Mouse (Mus musculus) ES-Bruce4 (cell line): ENCODE results near the gene Onecut1. TPM values are rescaled to one million over a fixed set of nuclear protein-coding genes. Genes with fewer than 3 reads are reported as not detected.

Source experiments
- H3K27ac ChIP-seq: 2 replicates; pipeline ENCODE4 v1.5.1; 2012; ENCODE audit warnings: low read length, inconsistent platforms; ENCODE audit not compliant: insufficient read depth
- H3K27me3 ChIP-seq: 2 replicates; pipeline ENCODE4 v1.6.1; 2012; ENCODE audit warnings: mild to moderate bottlenecking, low read length, inconsistent platforms; ENCODE audit not compliant: control insufficient read depth, poor library complexity, insufficient read depth, severe bottlenecking
- H3K36me3 ChIP-seq: 2 replicates; pipeline ENCODE4 v1.6.1; 2012; ENCODE audit warnings: inconsistent platforms, mild to moderate bottlenecking, low read length, moderate library complexity; ENCODE audit not compliant: control insufficient read depth, poor library complexity, insufficient read depth, severe bottlenecking
- H3K4me1 ChIP-seq: one replicate; pipeline ENCODE4 v1.8.1; 2011; ENCODE audit warnings: low read length; ENCODE audit not compliant: control insufficient read depth, insufficient read depth
- H3K4me3 ChIP-seq: 2 replicates; pipeline ENCODE4 v1.5.1; 2011; ENCODE audit warnings: low read depth, mild to moderate bottlenecking, low read length
- H3K9ac ChIP-seq: 2 replicates; pipeline ENCODE4 v1.6.1; 2012; ENCODE audit warnings: low read depth, mild to moderate bottlenecking, inconsistent platforms; ENCODE audit not compliant: poor library complexity, severe bottlenecking
- H3K9me3 ChIP-seq: replicated peaks from 2 replicates; pipeline ENCODE4 v1.6.1; 2012; ENCODE audit warnings: mild to moderate bottlenecking, low read length, inconsistent platforms; ENCODE audit not compliant: control insufficient read depth, poor library complexity, insufficient read depth, severe bottlenecking
- CTCF ChIP-seq: IDR thresholded peaks from one replicate; pipeline ENCODE4 v1.8.1; 2011; ENCODE audit warnings: low read depth, low read length
- EP300 ChIP-seq: IDR thresholded peaks from 2 replicates; pipeline ENCODE4 v1.6.1; 2011; ENCODE audit warnings: low read depth, low read length; ENCODE audit not compliant: insufficient read depth
- POLR2A ChIP-seq: IDR thresholded peaks from one replicate; pipeline ENCODE4 v1.8.1; 2011; ENCODE audit warnings: low read length; ENCODE audit not compliant: insufficient read depth
- polyA plus RNA-seq: library from polyadenylated mRNA; stranded (reverse); fragments of >200 nt; gene quantifications from 2 replicates; pipeline ENCODE4 v1.2.4, GENCODE M21; 2011; ENCODE audit warnings: low read depth; ENCODE audit not compliant: missing spikeins, insufficient read depth, insufficient read length

Gene Onecut1
- polyA plus RNA-seq, 1 experiment, result not detected

- Histone ChIP-seq H3K9ac (no peak overlapping the region), H3K27me3 (peaks cover 9% of the 10 kb centered on the region), H3K36me3 (no peaks in the 10 kb centered on the region), H3K27ac (no peak overlapping the region), H3K4me3 (no peak overlapping the region), H3K4me1 (no peaks in the 10 kb centered on the region), H3K9me3 (no peaks in the 10 kb centered on the region)
- TF ChIP-seq CTCF (no peak), POLR2A (no peak), EP300 (peak; percentile 66)
These were observed 6.7 kb downstream of the Onecut1 start for GRCm38 (mm10) chr9:74868336-74868950.

GRCm38 (mm10) chr9:74870960-74871688, 9.4 kb downstream of the Onecut1 start:
- H3K27ac ChIP-seq, result no peak overlapping the region
- no peak overlapping the region for H3K9ac ChIP-seq
- H3K4me1 ChIP-seq, result no peaks in the 10 kb centered on the region
- 0 out of 2 replicates have a peak, but pooled peaks cover 1% of the 10 kb centered on the region for H3K27me3 ChIP-seq
- no peaks in the 10 kb centered on the region for H3K36me3 ChIP-seq
- no peaks in the 10 kb centered on the region for H3K9me3 ChIP-seq
- TF ChIP-seq POLR2A, result no peak
- peak; percentile 85 for TF ChIP-seq CTCF
- H3K4me3 ChIP-seq, result no peak overlapping the region

GRCm38 (mm10) chr9:74876328-74876727, 14.6 kb downstream of the Onecut1 start:
- Histone ChIP-seq H3K9me3 (no peaks in the 10 kb centered on the region), H3K4me3 (no peak overlapping the region), H3K27ac (no peak overlapping the region), H3K9ac (no peak overlapping the region), H3K27me3 (0 out of 2 replicates have a peak, but pooled peaks cover 1% of the 10 kb centered on the region), H3K4me1 (no peaks in the 10 kb centered on the region), H3K36me3 (no peaks in the 10 kb centered on the region)
- TF ChIP-seq POLR2A, result no peak
- peak; percentile 10 for TF ChIP-seq CTCF
- TF ChIP-seq EP300, result no peak

- Histone ChIP-seq H3K27me3 (0 out of 2 replicates have a peak, but pooled peaks cover 1% of the 10 kb centered on the region), H3K27ac (no peak overlapping the region), H3K4me1 (no peaks in the 10 kb centered on the region), H3K9ac (no peak overlapping the region), H3K36me3 (no peaks in the 10 kb centered on the region), H3K9me3 (no peaks in the 10 kb centered on the region), H3K4me3 (no peak overlapping the region)
- TF ChIP-seq POLR2A (no peak), EP300 (no peak), CTCF (no peak)
These were observed 16.0 kb downstream of the Onecut1 start for GRCm38 (mm10) chr9:74877709-74878108.

- H3K27ac ChIP-seq, result no peak overlapping the region
- H3K27me3 ChIP-seq, result no peaks in the 10 kb centered on the region; the same call in 1 of the 2 replicates
- no peak overlapping the region for H3K9ac ChIP-seq
- H3K9me3 ChIP-seq, result no peaks in the 10 kb centered on the region
- no peaks in the 10 kb centered on the region for H3K4me1 ChIP-seq
- no peak for TF ChIP-seq EP300
- no peak for TF ChIP-seq CTCF
- no peak for TF ChIP-seq POLR2A
- no peaks in the 10 kb centered on the region for H3K36me3 ChIP-seq
- no peak overlapping the region for H3K4me3 ChIP-seq
These were observed 26.1 kb downstream of the Onecut1 start for GRCm38 (mm10) chr9:74887866-74888265.

GRCm38 (mm10) chr9:74896742-74897141, 35.0 kb downstream of the Onecut1 start:
- TF ChIP-seq EP300 (no peak), POLR2A (no peak), CTCF (no peak)
- Histone ChIP-seq H3K9me3 (no peaks in the 10 kb centered on the region), H3K36me3 (no peaks in the 10 kb centered on the region), H3K4me3 (no peak overlapping the region), H3K9ac (no peak overlapping the region), H3K27me3 (no peaks in the 10 kb centered on the region), H3K4me1 (peaks cover 3% of the 10 kb centered on the region), H3K27ac (no peak overlapping the region)
